Mouse (Mus musculus): ENCODE data around the gene Cfap73.

Gene Cfap73

GRCm38 (mm10) chr5:120586741-120587615, 47.1 kb downstream of the Cfap73 start:
- no peak for DNase-seq (ENCODE audit: low spot score in 2 of 2)

DNA sequence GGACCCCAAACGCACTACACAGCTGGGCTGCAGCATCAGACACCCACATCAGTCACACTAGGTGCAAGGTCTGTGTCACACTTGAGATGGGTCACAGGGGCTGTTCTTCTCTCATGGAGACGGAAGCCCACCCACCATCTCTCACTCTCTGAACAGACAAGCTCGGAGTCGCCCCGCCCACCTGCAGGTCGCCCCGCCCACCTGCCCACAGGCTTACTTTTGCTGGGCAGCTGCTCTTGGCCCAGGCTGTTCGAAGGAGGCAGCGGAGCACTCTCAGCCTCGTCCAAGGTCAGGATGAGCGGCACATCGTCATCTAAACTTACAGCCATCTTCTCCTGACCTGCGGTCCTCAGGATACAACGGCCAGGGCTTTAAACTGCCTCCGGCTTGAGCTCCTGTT, 49.1 kb downstream of the Cfap73 start:
- no peak for DNase-seq (ENCODE audit: low spot score in 2 of 2)

DNA sequence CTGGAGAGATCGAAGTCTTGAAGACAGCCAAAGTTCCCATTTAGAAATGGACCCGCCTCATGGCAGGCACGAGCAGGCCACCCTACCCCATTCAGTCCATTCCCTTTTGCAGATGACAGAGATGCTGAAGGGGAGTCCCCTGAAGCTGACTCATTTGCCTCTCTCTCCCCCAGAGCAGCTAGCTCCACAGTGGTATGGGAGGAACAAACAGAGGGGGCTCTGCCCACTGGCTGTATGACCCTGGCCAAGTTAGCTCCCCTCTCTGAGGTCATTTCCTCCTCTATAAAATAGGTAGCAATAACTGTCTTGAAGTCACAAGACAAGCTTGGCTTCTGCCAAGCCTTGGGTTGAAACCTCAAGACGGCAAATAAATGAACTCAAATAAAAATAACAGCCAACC, 50.5 kb downstream of the Cfap73 start:
- no peak for DNase-seq (ENCODE audit: low spot score in 2 of 2)

DNA sequence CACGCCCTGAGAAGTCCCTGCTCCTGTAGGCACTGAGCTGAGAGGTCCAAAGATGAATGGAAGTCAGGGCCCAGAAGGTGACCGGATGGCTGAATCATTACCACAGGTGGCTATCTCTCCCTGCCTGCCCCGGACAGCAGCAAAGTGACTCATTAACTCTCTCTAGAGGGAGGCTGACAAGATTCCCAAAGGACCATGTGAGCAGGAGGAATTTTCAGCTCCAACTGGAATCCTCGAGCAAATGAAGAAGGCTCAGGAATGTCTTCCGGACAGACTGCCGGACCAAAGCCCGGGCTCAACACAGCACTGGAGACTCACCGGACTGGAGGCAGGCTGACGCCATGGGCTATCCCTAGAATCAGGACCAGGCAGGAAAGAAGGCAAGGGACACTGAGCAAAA, 52.0 kb downstream of the Cfap73 start:
- DNase-seq (ENCODE audit: low spot score in 2 of 2): no peak

DNA sequence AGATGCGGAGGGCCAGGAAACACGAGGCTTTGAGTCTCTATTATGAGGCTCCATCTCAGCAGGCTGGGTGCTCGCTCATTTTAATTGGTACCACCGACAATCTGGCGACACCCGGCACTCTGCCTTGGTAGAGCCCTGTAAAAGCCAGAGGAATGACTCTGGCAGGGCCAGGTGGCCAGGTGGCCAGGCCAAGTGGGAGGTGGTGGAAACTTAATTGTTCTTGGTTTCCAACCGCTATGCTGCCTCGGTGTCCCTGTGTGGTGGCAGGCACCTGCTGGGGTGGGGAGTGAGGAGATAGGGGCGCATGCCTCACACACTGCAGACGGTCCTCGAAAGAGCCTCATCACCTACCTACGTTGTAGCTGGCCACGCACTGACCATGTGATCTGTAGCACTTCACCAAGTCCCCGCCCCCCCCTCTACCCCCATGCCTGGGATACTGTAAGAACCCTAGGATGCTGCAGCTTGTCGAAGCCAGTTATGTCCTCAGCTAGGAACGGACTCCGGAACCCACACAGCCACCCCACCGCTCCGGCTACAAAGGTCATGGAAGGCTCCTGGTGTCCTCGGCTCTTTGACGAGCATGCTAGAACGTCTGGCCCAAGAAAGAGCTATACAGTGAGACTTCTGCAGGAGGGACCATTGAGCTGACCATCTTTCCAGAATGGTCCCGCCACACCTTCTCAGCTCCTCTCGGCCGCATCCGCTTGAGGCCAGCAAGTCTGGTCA, 54.0 kb downstream of the Cfap73 start:
- DNase-seq (ENCODE audit: low spot score in 2 of 2): peak in 1 of 2 experiments; percentile 46

- DNase-seq (ENCODE audit: low spot score in 2 of 2): no peak
These were observed 54.7 kb downstream of the Cfap73 start for GRCm38 (mm10) chr5:120579211-120579897.

DNA sequence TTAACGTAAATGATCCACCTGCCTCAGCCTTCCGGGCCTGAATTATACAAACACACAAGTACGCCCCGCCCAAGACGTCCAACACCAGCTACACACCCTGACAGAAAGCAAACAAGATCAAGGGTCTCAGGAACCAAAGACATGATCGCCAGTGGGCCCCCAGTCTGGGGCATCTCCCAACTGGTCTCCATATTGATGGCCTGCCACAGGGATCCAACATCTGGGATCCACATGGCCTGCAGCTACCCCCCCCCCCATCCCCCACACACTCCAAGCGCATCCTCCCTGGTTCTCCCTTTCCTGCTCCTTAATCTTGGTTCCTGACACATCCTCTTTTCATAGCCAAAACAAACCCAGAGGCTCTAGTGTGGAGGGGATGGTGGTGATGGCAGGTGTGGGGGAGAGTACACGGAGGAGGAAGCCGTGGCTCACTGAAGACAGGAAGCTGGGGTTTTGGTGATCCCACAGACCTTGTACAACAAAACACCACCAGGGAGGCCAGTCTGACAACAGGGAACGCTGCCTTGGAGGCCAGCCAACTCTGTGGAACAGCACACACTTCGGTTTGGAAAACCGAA, 55.4 kb downstream of the Cfap73 start:
- DNase-seq (ENCODE audit: low spot score in 2 of 2): no peak

Measured in cerebellum, postnatal 4 days (tissue).